Mouse (Mus musculus): ENCODE data around the gene Capn11. TPM values are rescaled to one million over a fixed set of nuclear protein-coding genes. Genes with fewer than 3 reads are reported as not detected.

Gene Capn11
- total RNA-seq, 2 experiments from 2014 or later, result 2.2 TPM; not detected in 1

- no peak for DNase-seq (ENCODE audit: low spot score in 2 of 2)
Measured at GRCm38 (mm10) chr17:45684667-45685131, 25.6 kb upstream of the Capn11 start.

- DNase-seq (ENCODE audit: low spot score in 2 of 2), result no peak
Measured at GRCm38 (mm10) chr17:45682843-45683242, 23.7 kb upstream of the Capn11 start.

- DNase-seq (ENCODE audit: low spot score in 2 of 2), result no peak
Measured at GRCm38 (mm10) chr17:45681588-45681987, 22.5 kb upstream of the Capn11 start.

GRCm38 (mm10) chr17:45680391-45680980, 21.4 kb upstream of the Capn11 start:
- DNase-seq (ENCODE audit: low spot score in 2 of 2), result no peak

- peak; percentile 32 to 49 for DNase-seq (ENCODE audit: low spot score in 2 of 2)
Measured at GRCm38 (mm10) chr17:45678106-45678505, 19.0 kb upstream of the Capn11 start.

GRCm38 (mm10) chr17:45672598-45672997, 13.5 kb upstream of the Capn11 start:
- DNase-seq (ENCODE audit: low spot score in 2 of 2), result no peak

GRCm38 (mm10) chr17:45671821-45672220, 12.7 kb upstream of the Capn11 start:
- no peak for DNase-seq (ENCODE audit: low spot score in 2 of 2)

- DNase-seq (ENCODE audit: low spot score in 2 of 2), result no peak
Measured at GRCm38 (mm10) chr17:45667986-45668385, 8.9 kb upstream of the Capn11 start.

- DNase-seq (ENCODE audit: low spot score in 2 of 2), result no peak
Measured at GRCm38 (mm10) chr17:45667481-45667880, 8.4 kb upstream of the Capn11 start.

- DNase-seq (ENCODE audit: low spot score in 2 of 2), result no peak
Measured at GRCm38 (mm10) chr17:45666091-45666490, 7.0 kb upstream of the Capn11 start.

- no peak for DNase-seq (ENCODE audit: low spot score in 2 of 2)
Measured at GRCm38 (mm10) chr17:45664608-45665007, 5.5 kb upstream of the Capn11 start.

GRCm38 (mm10) chr17:45663106-45663919, 4.2 kb upstream of the Capn11 start:
- DNase-seq (ENCODE audit: low spot score in 2 of 2), result peak; percentile 53 to 63

GRCm38 (mm10) chr17:45655820-45656219, 3.3 kb downstream of the Capn11 start:
- DNase-seq (ENCODE audit: low spot score in 2 of 2), result no peak

GRCm38 (mm10) chr17:45653233-45653632, 5.9 kb downstream of the Capn11 start:
- DNase-seq (ENCODE audit: low spot score in 2 of 2), result no peak

GRCm38 (mm10) chr17:45644185-45644584, 14.9 kb downstream of the Capn11 start:
- no peak for DNase-seq (ENCODE audit: low spot score in 2 of 2)

GRCm38 (mm10) chr17:45642701-45643100, 16.4 kb downstream of the Capn11 start:
- peak; percentile 50 to 62 for DNase-seq (ENCODE audit: low spot score in 2 of 2)

GRCm38 (mm10) chr17:45641981-45642380, 17.1 kb downstream of the Capn11 start:
- no peak for DNase-seq (ENCODE audit: low spot score in 2 of 2)

GRCm38 (mm10) chr17:45638596-45639295, 20.4 kb downstream of the Capn11 start:
- no peak for DNase-seq (ENCODE audit: low spot score in 2 of 2)

GRCm38 (mm10) chr17:45634033-45634432, 25.1 kb downstream of the Capn11 start:
- DNase-seq (ENCODE audit: low spot score in 2 of 2), result no peak

GRCm38 (mm10) chr17:45631940-45632339, 27.2 kb downstream of the Capn11 start:
- DNase-seq (ENCODE audit: low spot score in 2 of 2), result no peak

- no peak for DNase-seq (ENCODE audit: low spot score in 2 of 2)
Measured at GRCm38 (mm10) chr17:45630992-45631391, 28.1 kb downstream of the Capn11 start.

All from adrenal gland, postnatal 4 days (tissue).